Mouse (Mus musculus): ENCODE results near the gene Mettl14. TPM values are rescaled to one million over a fixed set of nuclear protein-coding genes. Genes with fewer than 3 reads are reported as not detected.

Mettl14 gene
- polyA plus RNA-seq, 2 experiments, result 15.8 to 16.7 TPM

DNA sequence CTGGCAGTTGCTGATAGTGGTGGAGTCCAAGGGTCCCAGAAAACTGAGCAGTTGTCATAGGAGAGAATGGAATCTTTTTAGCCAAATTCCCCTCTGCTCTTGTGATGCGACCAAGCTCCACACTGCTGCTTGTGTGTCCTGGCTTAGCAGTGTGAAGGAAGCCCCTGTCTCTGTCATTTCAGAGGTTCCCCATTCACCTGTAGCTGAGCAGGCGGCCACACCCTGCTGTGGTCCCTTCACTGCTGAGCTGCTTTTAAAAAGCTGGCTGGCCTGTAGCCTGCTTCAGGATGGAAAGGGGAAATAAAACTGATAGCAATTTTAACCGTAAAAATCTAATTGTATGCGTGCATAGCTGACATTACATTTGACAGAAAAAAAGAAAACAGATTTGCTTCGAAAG lies 49.0 kb downstream of the Mettl14 start:
- no peak for TF ChIP-seq POLR2A (IDR thresholded peaks at IDR 0.05; ENCODE audit: borderline replicate concordance, extremely low read depth, insufficient read depth, insufficient read length)
- DNase-seq (ENCODE audit: low spot score), result no peak

DNA sequence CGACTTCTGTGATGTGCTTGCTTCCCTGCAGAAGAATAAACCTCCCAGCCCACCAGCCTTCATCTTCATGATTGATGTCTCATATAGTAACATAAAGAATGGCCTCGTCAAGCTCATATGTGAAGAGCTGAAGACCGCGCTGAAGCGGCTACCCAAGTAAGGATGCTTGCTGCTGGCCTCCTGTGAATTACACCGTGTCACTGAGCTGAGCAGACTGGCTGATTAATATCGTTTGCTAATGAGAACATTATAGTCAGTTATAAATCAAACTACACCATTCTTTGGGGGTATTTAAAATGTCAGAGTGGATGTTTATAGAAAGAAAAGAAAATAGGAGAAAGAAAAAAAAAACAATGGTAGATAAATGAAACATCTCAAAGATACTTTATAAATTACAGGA lies 49.5 kb downstream of the Mettl14 start:
- WGBS, result 61% methylated on average over 7 of the region's 7 CpGs
- no peak for ATAC-seq (ENCODE audit: low FRiP score, low read depth)
- no peak for DNase-seq (ENCODE audit: low spot score)

More for the DNA sequence above, 49.0 kb downstream of the Mettl14 start:
- Histone ChIP-seq H3K27ac (replicated peaks; ENCODE audit: low read depth, low read length) (no peak overlapping the region), H3K4me3 (replicated peaks; ENCODE audit: low read length) (no peak overlapping the region), H3K27me3 (ENCODE audit: control insufficient read depth, insufficient read depth, low read length) (no peaks in the 10 kb centered on the region), H3K36me3 (ENCODE audit: control insufficient read depth, insufficient read depth, low read length) (peaks cover 31% of the 10 kb centered on the region; the same call in 1 of the 2 replicates), H3K4me2 (replicated peaks; ENCODE audit: low read depth, low read length, severe bottlenecking) (no peak overlapping the region), H3K9ac (ENCODE audit: low read depth, low read length, severe bottlenecking) (no peak overlapping the region), H3K4me1 (ENCODE audit: control insufficient read depth, insufficient read depth, low read length) (peaks cover 15% of the 10 kb centered on the region), H3K9me3 (ENCODE audit: control insufficient read depth, low read length) (no peaks in the 10 kb centered on the region)
- WGBS, result 77% methylated on average over 5 of the region's 5 CpGs
- ATAC-seq (ENCODE audit: low FRiP score, low read depth), result no peak

DNA sequence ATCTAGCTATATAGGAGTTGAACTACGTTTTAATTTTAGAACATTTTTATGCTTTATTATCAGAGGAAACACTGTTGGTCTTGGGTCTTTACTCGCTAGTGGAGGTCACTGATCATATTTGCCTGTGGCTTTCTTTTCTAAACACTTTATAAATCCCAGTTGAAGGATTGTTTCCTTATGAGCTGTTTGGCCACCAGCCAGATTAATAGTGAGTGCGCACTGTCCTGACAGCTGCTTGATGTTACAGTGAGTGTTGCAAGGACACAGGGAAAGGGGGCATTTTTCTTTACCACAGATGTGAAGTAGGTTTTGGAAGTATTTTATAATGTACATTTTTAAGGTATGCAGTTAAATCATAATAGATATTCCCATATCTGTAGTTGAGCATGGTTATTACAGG lies 50.4 kb downstream of the Mettl14 start:
- DNase-seq (ENCODE audit: low spot score) (peak; percentile 82), ATAC-seq (ENCODE audit: low FRiP score, low read depth) (peak; percentile 69)
- H3K4me2 ChIP-seq (replicated peaks; ENCODE audit: low read depth, low read length, severe bottlenecking), result no peak overlapping the region
- 18% methylated on average over 3 of the region's 3 CpGs for WGBS
- no peak overlapping the region for H3K4me3 ChIP-seq (replicated peaks; ENCODE audit: low read length)
- H3K27ac ChIP-seq (replicated peaks; ENCODE audit: low read depth, low read length), result no peak overlapping the region
- no peaks in the 10 kb centered on the region for H3K27me3 ChIP-seq (ENCODE audit: control insufficient read depth, insufficient read depth, low read length)
- TF ChIP-seq POLR2A (IDR thresholded peaks at IDR 0.05; ENCODE audit: borderline replicate concordance, extremely low read depth, insufficient read depth, insufficient read length), result no peak
- peaks cover 28% of the 10 kb centered on the region; the same call in 1 of the 2 replicates for H3K36me3 ChIP-seq (ENCODE audit: control insufficient read depth, insufficient read depth, low read length)
- no peak overlapping the region for H3K9ac ChIP-seq (ENCODE audit: low read depth, low read length, severe bottlenecking)
- no peaks in the 10 kb centered on the region for H3K9me3 ChIP-seq (ENCODE audit: control insufficient read depth, low read length)
- H3K4me1 ChIP-seq (ENCODE audit: control insufficient read depth, insufficient read depth, low read length), result peaks cover 15% of the 10 kb centered on the region

More for the DNA sequence above, 49.5 kb downstream of the Mettl14 start:
- no peak overlapping the region for H3K4me3 ChIP-seq (replicated peaks; ENCODE audit: low read length)
- peaks cover 15% of the 10 kb centered on the region for H3K4me1 ChIP-seq (ENCODE audit: control insufficient read depth, insufficient read depth, low read length)
- no peak overlapping the region for H3K9ac ChIP-seq (ENCODE audit: low read depth, low read length, severe bottlenecking)
- no peak overlapping the region for H3K27ac ChIP-seq (replicated peaks; ENCODE audit: low read depth, low read length)
- H3K4me2 ChIP-seq (replicated peaks; ENCODE audit: low read depth, low read length, severe bottlenecking), result no peak overlapping the region
- no peaks in the 10 kb centered on the region for H3K9me3 ChIP-seq (ENCODE audit: control insufficient read depth, low read length)
- H3K27me3 ChIP-seq (ENCODE audit: control insufficient read depth, insufficient read depth, low read length), result no peaks in the 10 kb centered on the region
- no peak for TF ChIP-seq POLR2A (IDR thresholded peaks at IDR 0.05; ENCODE audit: borderline replicate concordance, extremely low read depth, insufficient read depth, insufficient read length)
- H3K36me3 ChIP-seq (ENCODE audit: control insufficient read depth, insufficient read depth, low read length), result peaks cover 31% of the 10 kb centered on the region; the same call in 1 of the 2 replicates

DNA sequence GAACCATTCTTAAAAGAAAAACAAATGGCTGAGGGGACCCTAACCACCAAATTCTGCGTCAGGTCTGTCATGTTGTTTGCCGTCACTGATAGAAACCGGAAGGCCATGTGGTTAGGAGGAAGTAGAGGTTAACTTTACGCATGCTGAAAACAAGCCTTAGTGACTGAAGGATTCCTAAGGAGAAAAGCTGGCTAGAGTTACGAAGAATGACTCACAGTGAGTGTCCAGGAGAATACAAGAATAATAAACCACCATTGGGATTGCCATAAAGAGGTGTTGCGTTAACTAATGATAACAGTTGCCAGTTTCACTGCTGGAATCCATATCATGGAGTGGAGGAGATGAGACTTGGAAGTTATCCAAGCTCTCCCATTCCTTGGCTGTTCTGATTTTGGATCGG lies 51.0 kb downstream of the Mettl14 start:
- Histone ChIP-seq H3K4me3 (replicated peaks; ENCODE audit: low read length) (no peak overlapping the region), H3K9me3 (ENCODE audit: control insufficient read depth, low read length) (no peaks in the 10 kb centered on the region), H3K4me1 (ENCODE audit: control insufficient read depth, insufficient read depth, low read length) (peaks cover 18% of the 10 kb centered on the region), H3K27ac (replicated peaks; ENCODE audit: low read depth, low read length) (no peak overlapping the region), H3K27me3 (ENCODE audit: control insufficient read depth, insufficient read depth, low read length) (no peaks in the 10 kb centered on the region), H3K9ac (ENCODE audit: low read depth, low read length, severe bottlenecking) (no peak overlapping the region), H3K36me3 (ENCODE audit: control insufficient read depth, insufficient read depth, low read length) (peaks cover 23% of the 10 kb centered on the region; the same call in 1 of the 2 replicates), H3K4me2 (replicated peaks; ENCODE audit: low read depth, low read length, severe bottlenecking) (no peak overlapping the region)
- peak; percentile 72 for DNase-seq (ENCODE audit: low spot score)
- TF ChIP-seq POLR2A (IDR thresholded peaks at IDR 0.05; ENCODE audit: borderline replicate concordance, extremely low read depth, insufficient read depth, insufficient read length), result no peak
- 37% methylated on average over 7 of the region's 7 CpGs for WGBS
- ATAC-seq (ENCODE audit: low FRiP score, low read depth), result peak; percentile 35; the same call in 1 of the 2 replicates

DNA sequence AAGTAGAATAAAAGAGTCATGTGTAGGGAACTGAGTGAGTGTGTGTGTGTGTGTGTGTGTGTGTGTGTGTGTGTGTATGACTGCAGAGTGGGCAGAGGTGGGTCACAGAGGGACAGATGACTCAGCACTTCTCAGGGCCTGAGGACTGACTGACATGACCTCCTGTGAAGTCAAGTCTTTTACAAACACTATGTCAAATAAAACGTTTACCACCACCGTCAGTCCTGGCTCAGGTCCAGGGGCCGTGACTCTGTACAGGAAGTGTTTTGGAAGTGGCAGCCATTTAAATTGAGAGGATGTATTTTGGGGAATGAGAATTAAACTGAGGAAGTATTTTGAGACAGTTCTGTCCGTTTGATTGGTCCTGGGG lies 52.9 kb downstream of the Mettl14 start:
- H3K4me2 ChIP-seq (replicated peaks; ENCODE audit: low read depth, low read length, severe bottlenecking), result no peak overlapping the region
- no peak for DNase-seq (ENCODE audit: low spot score)
- no peak overlapping the region for H3K9ac ChIP-seq (ENCODE audit: low read depth, low read length, severe bottlenecking)
- H3K4me3 ChIP-seq (replicated peaks; ENCODE audit: low read length), result no peak overlapping the region
- H3K27ac ChIP-seq (replicated peaks; ENCODE audit: low read depth, low read length), result no peak overlapping the region
- H3K4me1 ChIP-seq (ENCODE audit: control insufficient read depth, insufficient read depth, low read length), result peaks cover 20% of the 10 kb centered on the region
- H3K27me3 ChIP-seq (ENCODE audit: control insufficient read depth, insufficient read depth, low read length), result no peaks in the 10 kb centered on the region
- no peak for ATAC-seq (ENCODE audit: low FRiP score, low read depth)
- 28% methylated on average over 4 of the region's 4 CpGs for WGBS
- peaks cover 21% of the 10 kb centered on the region for H3K36me3 ChIP-seq (ENCODE audit: control insufficient read depth, insufficient read depth, low read length)
- H3K9me3 ChIP-seq (ENCODE audit: control insufficient read depth, low read length), result no peaks in the 10 kb centered on the region
- TF ChIP-seq POLR2A (IDR thresholded peaks at IDR 0.05; ENCODE audit: borderline replicate concordance, extremely low read depth, insufficient read depth, insufficient read length), result no peak

Data from limb, embryonic 14.5 days (tissue).